Mouse (Mus musculus) embryo, embryonic 11.5 days (tissue): ENCODE results near the gene Stx11.

Experiments used
- DNase-seq: peaks from one replicate; pipeline ENCODE4 v3.0.0-alpha.2; 2012; ENCODE audit warnings: low read depth, low spot score

Gene Stx11

GRCm38 (mm10) chr10:12964151-12965075 is at the start of gene Stx11:
TSS of gene Stx11 (minus strand) at chr10:12964298.
- DNase-seq: peak; percentile 50

GRCm38 (mm10) chr10:13008737-13009121 is 44.6 kb upstream of the Stx11 start:
- DNase-seq: no peak

- peak; percentile 89 for DNase-seq
These were observed 44.0 kb upstream of the Stx11 start for GRCm38 (mm10) chr10:13007876-13008736.

GRCm38 (mm10) chr10:13005043-13005442 is 40.9 kb upstream of the Stx11 start, which contains the start of gene Sf3b5:
TSS of gene Sf3b5 (plus strand) at chr10:13005343.
- no peak for DNase-seq

- peak; percentile 70 for DNase-seq
These were observed 32.8 kb upstream of the Stx11 start for GRCm38 (mm10) chr10:12996736-12997477.

GRCm38 (mm10) chr10:12993411-12994039 is 29.4 kb upstream of the Stx11 start:
- no peak for DNase-seq

GRCm38 (mm10) chr10:12991953-12992352 is 27.9 kb upstream of the Stx11 start:
- no peak for DNase-seq

GRCm38 (mm10) chr10:12986943-12987342 is 22.8 kb upstream of the Stx11 start:
- no peak for DNase-seq

- no peak for DNase-seq
These were observed 22.4 kb upstream of the Stx11 start for GRCm38 (mm10) chr10:12986485-12986884.

- no peak for DNase-seq
These were observed 20.9 kb upstream of the Stx11 start for GRCm38 (mm10) chr10:12985028-12985427.

GRCm38 (mm10) chr10:12983516-12983915 is 19.4 kb upstream of the Stx11 start:
- DNase-seq: no peak

- DNase-seq: no peak
These were observed 17.0 kb upstream of the Stx11 start for GRCm38 (mm10) chr10:12981071-12981470.

GRCm38 (mm10) chr10:12977787-12978212 is 13.7 kb upstream of the Stx11 start:
- no peak for DNase-seq

- DNase-seq: no peak
These were observed 12.5 kb upstream of the Stx11 start for GRCm38 (mm10) chr10:12976552-12976951.

GRCm38 (mm10) chr10:12975957-12976356 is 11.9 kb upstream of the Stx11 start:
- DNase-seq: no peak

- DNase-seq: no peak
These were observed 11.4 kb upstream of the Stx11 start for GRCm38 (mm10) chr10:12975461-12975860.

GRCm38 (mm10) chr10:12974572-12974971 is 10.5 kb upstream of the Stx11 start:
- DNase-seq: no peak

GRCm38 (mm10) chr10:12965669-12966180 is 1.6 kb upstream of the Stx11 start:
- DNase-seq: no peak

GRCm38 (mm10) chr10:12963362-12964147 is 543 bp downstream of the Stx11 start:
- DNase-seq: no peak

- DNase-seq: no peak
These were observed 1.9 kb downstream of the Stx11 start for GRCm38 (mm10) chr10:12962238-12962637.
